Mouse (Mus musculus): ENCODE data around the gene Ly6g6e. TPM values are rescaled to one million over a fixed set of nuclear protein-coding genes. Genes with fewer than 3 reads are reported as not detected.

The Ly6g6e gene
- polyA plus RNA-seq, 1 experiment, result not detected

DNA sequence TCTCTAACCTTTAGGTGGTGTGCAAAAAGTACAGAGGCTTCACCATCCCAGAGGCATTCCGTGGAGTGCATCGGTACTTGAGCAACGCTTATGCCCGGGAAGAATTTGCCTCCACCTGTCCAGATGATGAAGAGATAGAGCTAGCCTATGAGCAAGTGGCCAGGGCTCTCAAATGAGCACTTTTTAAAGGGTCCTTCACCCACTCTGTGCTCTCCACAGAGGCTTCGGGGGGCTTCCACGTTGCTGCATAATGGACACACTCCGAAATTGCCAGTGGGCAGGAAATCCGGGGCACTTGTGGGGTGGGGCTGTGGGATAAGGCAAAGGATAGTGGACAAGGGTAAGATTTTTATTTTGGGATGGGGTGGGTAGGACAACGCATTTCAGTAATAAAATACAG lies 18.4 kb upstream of the Ly6g6e start:
- peaks cover 46% of the 10 kb centered on the region for H3K36me3 ChIP-seq (ENCODE audit: control insufficient read depth)
- H3K4me1 ChIP-seq (ENCODE audit: control insufficient read depth), result peaks cover 59% of the 10 kb centered on the region
- TF ChIP-seq TAL1 (IDR thresholded peaks at IDR 0.05; ENCODE audit: low read length) (no peak), GATA1 (IDR thresholded peaks at IDR 0.05; ENCODE audit: low read length) (no peak)
- H3K4me3 ChIP-seq (replicated peaks), result no peak overlapping the region
- peaks cover 18% of the 10 kb centered on the region for H3K27me3 ChIP-seq (ENCODE audit: control insufficient read depth)
- no peaks in the 10 kb centered on the region for H3K9me3 ChIP-seq (ENCODE audit: control insufficient read depth, low read length)

DNA sequence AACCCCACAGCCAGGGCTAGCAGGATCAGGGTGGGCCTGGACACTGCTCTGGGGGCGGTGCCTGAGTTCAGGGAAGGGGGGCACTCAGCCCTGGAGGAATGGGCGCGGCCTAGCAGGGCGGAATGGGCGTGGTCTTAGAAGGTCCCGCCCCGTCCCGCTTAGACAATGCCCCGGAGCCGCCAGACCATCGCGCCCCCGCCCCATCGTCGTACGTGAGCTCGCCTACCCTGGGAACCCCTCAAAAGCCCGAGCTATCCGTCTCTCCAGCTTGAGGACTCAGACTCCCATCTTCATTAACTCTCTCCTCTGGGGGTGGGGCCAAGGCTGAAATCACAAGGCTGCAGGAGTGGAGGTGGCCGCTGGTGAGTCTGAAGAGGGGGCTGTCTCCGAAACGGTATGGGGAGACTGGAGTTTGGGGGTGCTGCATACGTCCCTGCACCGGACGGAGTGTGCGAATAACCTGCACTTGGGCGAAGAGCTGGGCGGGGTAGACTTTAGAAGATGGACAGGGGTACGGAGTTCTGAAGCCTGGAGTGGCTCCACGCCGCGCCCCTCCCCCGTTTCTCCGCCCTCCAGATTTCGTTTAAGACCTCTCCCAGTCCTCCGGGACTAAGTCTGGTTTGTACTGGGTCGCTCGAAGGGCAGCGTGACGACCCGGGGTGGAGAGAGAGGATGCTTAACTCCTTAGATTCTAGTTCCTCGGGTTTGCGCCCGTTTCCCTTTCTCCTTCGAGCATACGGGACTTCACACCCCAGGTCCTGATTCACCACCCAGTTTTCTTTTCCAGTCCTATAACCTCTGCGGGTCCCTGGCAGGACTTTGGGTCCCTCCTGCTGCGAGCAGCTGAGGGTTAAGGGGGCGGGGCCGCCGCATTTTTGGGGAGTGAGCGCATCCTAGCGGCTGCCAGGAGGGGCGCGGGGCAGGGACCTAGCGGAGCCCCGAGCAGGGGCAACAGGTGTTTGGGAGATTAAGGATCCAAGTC lies 17.5 kb upstream of the Ly6g6e start, which contains the start of gene Ddah2:
TSS of gene Ddah2 (plus strand) at position 125 of the 982 bp plus-strand sequence.
- TF ChIP-seq GATA1 (IDR thresholded peaks at IDR 0.05; ENCODE audit: low read length), result no peak
- TF ChIP-seq TAL1 (IDR thresholded peaks at IDR 0.05; ENCODE audit: low read length), result no peak
- Histone ChIP-seq H3K4me1 (ENCODE audit: control insufficient read depth) (peaks cover 57% of the 10 kb centered on the region), H3K27me3 (ENCODE audit: control insufficient read depth) (peaks cover 27% of the 10 kb centered on the region), H3K36me3 (ENCODE audit: control insufficient read depth) (peaks cover 39% of the 10 kb centered on the region), H3K4me3 (replicated peaks) (peak within 1 kb of the TSS; percentile 64), H3K9me3 (ENCODE audit: control insufficient read depth, low read length) (no peaks in the 10 kb centered on the region)

- Histone ChIP-seq H3K36me3 (ENCODE audit: control insufficient read depth) (peaks cover 33% of the 10 kb centered on the region), H3K9me3 (ENCODE audit: control insufficient read depth, low read length) (no peaks in the 10 kb centered on the region; the same call in 1 of the 2 replicates), H3K4me1 (ENCODE audit: control insufficient read depth) (peaks cover 62% of the 10 kb centered on the region), H3K27me3 (ENCODE audit: control insufficient read depth) (peaks cover 36% of the 10 kb centered on the region), H3K4me3 (replicated peaks) (no peak overlapping the region)
- no peak for TF ChIP-seq TAL1 (IDR thresholded peaks at IDR 0.05; ENCODE audit: low read length)
- TF ChIP-seq GATA1 (IDR thresholded peaks at IDR 0.05; ENCODE audit: low read length), result no peak
Observed at GRCm38 (mm10) chr17:35060071-35060470, 16.6 kb upstream of the Ly6g6e start.

DNA sequence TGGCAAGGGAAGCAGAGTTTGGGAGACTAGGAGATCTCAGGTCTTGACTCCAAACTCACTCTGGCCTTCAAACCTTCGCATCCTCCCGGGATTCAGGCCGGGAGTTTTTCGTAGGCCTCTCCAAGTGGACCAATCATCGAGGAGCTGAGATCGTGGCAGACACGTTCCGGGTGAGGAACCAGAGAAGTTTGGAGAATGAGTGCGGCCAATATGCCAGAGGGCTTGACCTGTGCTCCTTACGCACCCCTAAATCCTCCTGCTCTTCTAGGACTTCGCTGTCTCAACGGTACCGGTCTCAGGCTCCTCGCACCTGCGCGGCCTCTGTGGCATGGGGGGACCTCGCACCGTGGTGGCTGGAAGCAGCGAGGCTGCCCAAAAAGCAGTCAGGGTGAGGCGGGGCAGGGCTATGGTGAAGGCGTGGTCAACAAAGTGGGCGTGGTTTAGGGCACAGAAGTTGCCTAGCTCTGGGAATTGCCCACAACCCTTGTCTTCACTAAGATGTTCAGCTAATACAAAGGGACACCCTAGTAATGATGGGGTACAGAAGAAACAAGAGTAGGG lies 15.9 kb upstream of the Ly6g6e start:
- no peak for TF ChIP-seq TAL1 (IDR thresholded peaks at IDR 0.05; ENCODE audit: low read length)
- no peak for TF ChIP-seq GATA1 (IDR thresholded peaks at IDR 0.05; ENCODE audit: low read length)
- Histone ChIP-seq H3K36me3 (ENCODE audit: control insufficient read depth) (peaks cover 26% of the 10 kb centered on the region), H3K4me1 (ENCODE audit: control insufficient read depth) (peaks cover 64% of the 10 kb centered on the region), H3K4me3 (replicated peaks) (no peak overlapping the region), H3K27me3 (ENCODE audit: control insufficient read depth) (peaks cover 43% of the 10 kb centered on the region), H3K9me3 (ENCODE audit: control insufficient read depth, low read length) (no peaks in the 10 kb centered on the region; the same call in 1 of the 2 replicates)

GRCm38 (mm10) chr17:35061299-35061698 lies 15.4 kb upstream of the Ly6g6e start:
- Histone ChIP-seq H3K9me3 (ENCODE audit: control insufficient read depth, low read length) (no peaks in the 10 kb centered on the region; the same call in 1 of the 2 replicates), H3K4me3 (replicated peaks) (no peak overlapping the region), H3K27me3 (ENCODE audit: control insufficient read depth) (peaks cover 48% of the 10 kb centered on the region), H3K4me1 (ENCODE audit: control insufficient read depth) (peaks cover 63% of the 10 kb centered on the region), H3K36me3 (ENCODE audit: control insufficient read depth) (peaks cover 22% of the 10 kb centered on the region)
- TF ChIP-seq GATA1 (IDR thresholded peaks at IDR 0.05; ENCODE audit: low read length) (no peak), TAL1 (IDR thresholded peaks at IDR 0.05; ENCODE audit: low read length) (no peak)

DNA sequence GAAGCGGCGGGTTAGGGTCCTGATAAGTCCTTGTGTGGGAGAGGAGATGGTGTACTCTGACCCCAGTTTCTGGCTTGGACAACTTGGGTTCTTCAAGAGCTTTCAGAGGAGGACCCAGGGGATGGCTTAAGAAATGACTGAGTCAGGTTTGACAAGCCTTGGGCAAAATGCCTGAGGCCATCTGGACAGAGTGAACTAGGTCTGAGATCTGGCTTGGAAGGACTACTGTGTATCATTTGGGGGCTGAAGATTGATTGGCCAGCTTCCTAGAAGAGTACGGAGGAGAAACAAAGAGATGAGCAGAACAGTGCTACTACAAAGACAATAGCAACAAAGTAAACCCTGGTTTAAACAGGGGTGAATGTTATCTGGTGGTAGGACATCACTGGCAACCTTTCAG lies 13.2 kb upstream of the Ly6g6e start:
- peaks cover 57% of the 10 kb centered on the region for H3K4me1 ChIP-seq (ENCODE audit: control insufficient read depth)
- peaks cover 70% of the 10 kb centered on the region for H3K27me3 ChIP-seq (ENCODE audit: control insufficient read depth)
- H3K9me3 ChIP-seq (ENCODE audit: control insufficient read depth, low read length), result no peaks in the 10 kb centered on the region; the same call in 1 of the 2 replicates
- TF ChIP-seq TAL1 (IDR thresholded peaks at IDR 0.05; ENCODE audit: low read length) (no peak), GATA1 (IDR thresholded peaks at IDR 0.05; ENCODE audit: low read length) (no peak)
- H3K4me3 ChIP-seq (replicated peaks), result no peak overlapping the region
- H3K36me3 ChIP-seq (ENCODE audit: control insufficient read depth), result peaks cover 7% of the 10 kb centered on the region

- Histone ChIP-seq H3K9me3 (ENCODE audit: control insufficient read depth, low read length) (no peaks in the 10 kb centered on the region; the same call in 1 of the 2 replicates), H3K27me3 (ENCODE audit: control insufficient read depth) (peaks cover 79% of the 10 kb centered on the region), H3K4me3 (replicated peaks) (no peak overlapping the region), H3K4me1 (ENCODE audit: control insufficient read depth) (peaks cover 48% of the 10 kb centered on the region), H3K36me3 (ENCODE audit: control insufficient read depth) (peaks cover 5% of the 10 kb centered on the region)
- TF ChIP-seq GATA1 (IDR thresholded peaks at IDR 0.05; ENCODE audit: low read length), result no peak
- TF ChIP-seq TAL1 (IDR thresholded peaks at IDR 0.05; ENCODE audit: low read length), result no peak
Observed at GRCm38 (mm10) chr17:35064378-35064877, 12.3 kb upstream of the Ly6g6e start.

- no peak for TF ChIP-seq TAL1 (IDR thresholded peaks at IDR 0.05; ENCODE audit: low read length)
- no peak for TF ChIP-seq GATA1 (IDR thresholded peaks at IDR 0.05; ENCODE audit: low read length)
Observed at GRCm38 (mm10) chr17:35064951-35065947, 11.5 kb upstream of the Ly6g6e start, which contains the start of gene Ly6g6c. Gene Ly6g6c (plus strand): TSS chr17:35065388.

More at GRCm38 (mm10) chr17:35064951-35065947, 11.5 kb upstream of the Ly6g6e start, which contains the start of gene Ly6g6c:
- Histone ChIP-seq H3K4me1 (ENCODE audit: control insufficient read depth) (peaks cover 40% of the 10 kb centered on the region), H3K4me3 (replicated peaks) (peak within 1 kb of the TSS; percentile 23), H3K36me3 (ENCODE audit: control insufficient read depth) (peaks cover 5% of the 10 kb centered on the region), H3K27me3 (ENCODE audit: control insufficient read depth) (peaks cover 79% of the 10 kb centered on the region), H3K9me3 (ENCODE audit: control insufficient read depth, low read length) (no peaks in the 10 kb centered on the region; the same call in 1 of the 2 replicates)
